Mouse (Mus musculus) bone marrow, adult 2 months (tissue): ENCODE data around the gene C130026I21Rik.
"Not testable (repeated sequence)": the region's sequence is repeated elsewhere in the genome, so short reads cannot be mapped to it uniquely, and the experiment has no call there.

ENCODE experiments used
- CTCF ChIP-seq: fragments of 200-500 bp; IDR thresholded peaks from 2 replicates; pipeline ENCODE4 v1.5.1; 2011; ENCODE audit warnings: low read length, control low read depth; ENCODE audit not compliant: control insufficient read depth, insufficient read depth
- POLR2A ChIP-seq: fragments of 200-500 bp; IDR thresholded peaks from 2 replicates; pipeline ENCODE4 v1.6.1; 2011; ENCODE audit warnings: low read depth, mild to moderate bottlenecking, control low read depth, low read length, borderline replicate concordance; ENCODE audit not compliant: control insufficient read depth

GRCm38 (mm10) chr1:85121841-85122240, 148.5 kb downstream of the C130026I21Rik start:
- not testable (repeated sequence) for TF ChIP-seq POLR2A, CTCF
